Mouse (Mus musculus) neutrophil, adult 83 days (primary cell): ENCODE data around the gene Olfr1275. TPM values are rescaled to one million over a fixed set of nuclear protein-coding genes. Genes with fewer than 3 reads are reported as not detected.

Experiments used
- total RNA-seq, 2 experiments: library from RNA; stranded (reverse); gene quantifications; one replicate each; pipeline ENCODE4 v1.2.4; 2023

Gene Olfr1275
- not detected for total RNA-seq

GRCm38 (mm10) chr2:111235186-111235585 is at the start of gene Olfr1275:
Gene Olfr1275 (minus strand): TSS chr2:111235286.

GRCm38 (mm10) chr2:111274006-111274405 is 38.9 kb upstream of the Olfr1275 start, which contains the start of gene Olfr1277:
Gene Olfr1277 (minus strand): TSS chr2:111274106.

DNA sequence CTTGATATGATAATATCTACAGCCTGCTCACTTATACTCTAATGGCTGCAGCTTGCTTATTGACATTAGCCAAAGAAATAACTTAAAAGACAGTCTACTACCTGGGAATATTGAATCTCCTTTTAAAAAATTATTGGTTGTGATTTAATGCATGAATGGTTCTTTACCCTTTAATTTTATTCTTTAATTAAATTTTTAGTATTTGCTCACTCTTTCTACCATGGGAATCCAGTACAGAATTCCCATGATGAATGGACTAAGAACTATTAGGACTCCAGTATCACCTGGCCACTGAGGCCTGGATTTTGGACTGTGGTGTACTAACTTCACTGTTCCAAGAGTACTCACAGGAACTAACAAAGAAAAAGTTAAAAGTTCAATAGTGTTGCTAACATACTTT is 19.1 kb upstream of the Olfr1275 start, which contains the start of gene Olfr1276:
Olfr1276 (plus strand) TSS at position 301 of the 400 bp plus-strand sequence.

DNA sequence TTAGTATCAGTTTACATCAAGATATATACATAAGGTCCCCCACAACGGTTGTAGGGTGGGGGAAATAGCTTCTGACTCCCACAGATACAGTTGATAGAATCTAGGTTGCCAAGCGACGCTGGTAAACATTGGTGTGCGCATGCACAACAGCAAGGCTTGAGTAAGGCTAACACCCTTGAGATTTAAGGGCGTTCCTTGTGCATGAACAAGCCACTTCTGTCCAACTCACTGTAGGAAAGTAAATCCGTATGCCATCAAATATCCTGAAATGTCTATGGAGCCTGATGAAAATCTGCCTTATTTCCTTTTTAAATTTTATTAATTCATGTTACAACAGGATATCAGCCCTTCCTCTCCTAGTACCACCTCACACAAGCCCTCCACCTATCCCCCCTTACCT is 5.6 kb downstream of the Olfr1275 start, which contains the start of gene 4930430A15Rik:
4930430A15Rik (minus strand) TSS at position 101 of the 400 bp plus-strand sequence.

Other genes starting within 250 kb of the Olfr1275 start
- not detected for gene Gm13941, start 129.3 kb downstream of the Olfr1275 start, total RNA-seq
- not detected for gene Gm15130, start 82.3 kb downstream of the Olfr1275 start, total RNA-seq
- gene 4930430A15Rik, start 5.7 kb downstream of the Olfr1275 start, total RNA-seq: not detected
- not detected for gene Olfr1276, start 19.2 kb upstream of the Olfr1275 start, total RNA-seq
- gene Olfr1277, start 38.8 kb upstream of the Olfr1275 start, total RNA-seq: not detected
- not detected for gene Olfr1278, start 54.9 kb upstream of the Olfr1275 start, total RNA-seq
- not detected for gene Olfr1279, start 65.3 kb upstream of the Olfr1275 start, total RNA-seq
- not detected for gene Olfr1280, start 78.7 kb upstream of the Olfr1275 start, total RNA-seq
- gene Olfr1281, start 91.2 kb upstream of the Olfr1275 start, total RNA-seq: not detected
- gene Olfr1282, start 100.8 kb upstream of the Olfr1275 start, total RNA-seq: not detected
- gene Olfr1283, start 131.5 kb upstream of the Olfr1275 start, total RNA-seq: not detected
- not detected for gene Olfr1284, start 140.2 kb upstream of the Olfr1275 start, total RNA-seq
- not detected for gene Olfr1286, start 187.8 kb upstream of the Olfr1275 start, total RNA-seq
- gene Olfr1287, start 213.9 kb upstream of the Olfr1275 start, total RNA-seq: not detected
- gene Olfr1288, start 238.8 kb upstream of the Olfr1275 start, total RNA-seq: not detected
- gene Olfr1289, start 245.5 kb upstream of the Olfr1275 start, total RNA-seq: not detected